Mouse (Mus musculus) ZHBTc4 (cell line): ENCODE data around the gene Mrpl44.

Experiments
- DNase-seq: peaks from one replicate; pipeline ENCODE4 v3.0.0-alpha.2; 2011; ENCODE audit warnings: low read depth, low spot score

Gene Mrpl44

DNA sequence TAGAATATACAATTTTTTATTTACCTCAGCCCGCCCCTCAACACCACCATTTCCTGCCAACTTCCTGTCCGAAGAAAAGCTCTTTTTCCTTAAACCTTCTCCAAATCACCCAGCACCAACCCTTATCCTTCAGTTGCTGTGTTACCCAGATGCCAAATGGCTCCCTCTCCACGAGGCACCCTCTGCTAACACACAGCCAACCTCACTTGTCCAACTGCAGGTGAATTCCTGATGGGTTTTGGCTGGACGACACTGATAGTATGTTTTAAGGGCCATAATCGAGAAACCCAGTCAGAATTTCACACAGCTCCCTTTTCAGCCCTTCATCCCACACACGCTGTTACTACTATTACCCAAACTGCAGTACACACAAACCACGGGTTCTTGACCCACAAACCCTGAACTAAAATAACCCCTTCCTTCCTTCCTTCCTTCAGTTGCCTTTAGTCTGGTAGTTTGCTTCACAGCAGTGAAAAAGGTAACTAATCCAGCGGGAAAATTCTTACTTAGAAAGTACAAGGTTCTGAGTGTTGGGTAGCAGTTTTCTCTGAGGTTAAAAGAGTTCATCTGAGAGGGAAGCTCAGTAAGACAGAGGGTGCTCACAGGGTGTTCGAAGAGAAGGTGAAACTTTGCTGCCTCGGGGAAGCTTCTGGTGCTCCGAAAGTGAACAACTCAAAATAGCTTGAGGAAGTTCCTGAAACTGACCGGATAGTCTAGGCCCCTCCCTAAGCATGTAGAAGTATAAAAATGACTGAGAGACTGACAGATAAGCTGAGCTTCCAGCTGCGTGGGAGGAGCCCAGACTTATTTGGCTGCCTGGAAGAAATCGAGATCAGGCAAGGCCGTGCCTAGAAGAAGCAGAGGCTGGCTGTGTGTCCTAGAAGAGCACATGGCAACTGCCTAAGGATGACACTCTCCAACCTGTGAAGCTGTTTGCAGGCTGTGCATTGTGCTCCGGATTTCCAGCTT lies 13.3 kb upstream of the Mrpl44 start:
- DNase-seq: no peak

DNA sequence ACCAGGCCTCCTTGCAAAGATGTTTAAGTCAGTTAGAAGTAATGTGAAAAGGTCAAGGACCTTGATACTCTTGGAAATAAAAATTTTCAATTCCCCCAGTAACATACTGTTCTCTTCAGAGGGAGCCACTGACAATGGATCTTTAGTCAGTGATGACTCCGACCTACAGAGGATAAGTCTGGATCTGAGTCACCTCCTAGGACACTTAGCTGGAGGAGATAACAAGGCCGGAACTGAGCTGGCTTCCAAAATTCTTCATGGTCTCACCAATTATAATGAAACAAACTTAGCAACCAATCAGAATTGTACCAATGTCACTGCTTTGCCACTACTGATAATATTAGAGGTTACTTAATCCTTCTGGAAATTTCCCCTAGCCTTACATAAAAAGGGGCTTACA lies 11.8 kb upstream of the Mrpl44 start:
- no peak for DNase-seq

DNA sequence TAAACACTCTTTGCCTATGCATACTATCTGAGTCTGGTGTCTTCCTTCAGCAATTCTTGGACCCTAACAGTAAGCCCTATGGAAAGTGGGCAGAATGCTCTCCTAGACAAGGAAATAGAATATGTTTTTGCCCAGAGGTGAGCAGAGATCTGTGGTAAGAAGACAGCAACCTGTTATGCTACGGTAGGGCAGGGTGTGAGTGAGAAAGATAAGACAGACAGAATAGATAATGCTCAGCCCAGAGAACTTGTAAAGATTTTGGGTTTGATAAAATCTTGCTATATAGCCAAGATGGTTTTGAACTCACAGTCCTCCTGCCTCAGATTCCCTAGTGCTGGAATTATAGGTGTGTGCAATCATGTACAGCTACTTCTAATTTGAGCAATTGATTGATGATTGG lies 11.3 kb upstream of the Mrpl44 start:
- DNase-seq: no peak

DNA sequence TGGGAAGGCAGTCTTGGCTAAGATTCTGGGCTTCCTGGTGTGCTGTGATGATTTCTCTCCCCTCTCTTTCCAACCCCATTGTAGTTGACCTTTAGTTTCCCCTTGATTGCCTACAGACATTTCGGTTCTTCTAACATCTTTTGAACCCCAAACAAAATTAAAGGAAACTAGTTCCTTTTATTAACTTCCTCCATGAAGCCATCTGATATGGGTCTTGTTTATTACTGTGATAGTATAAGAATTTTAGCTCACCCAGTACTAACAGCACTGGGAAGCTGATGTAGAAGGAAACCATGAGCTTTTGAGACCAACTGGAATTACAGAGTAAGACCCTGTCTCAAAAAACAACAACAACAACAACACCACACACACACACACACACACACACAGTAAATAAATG lies 7.6 kb upstream of the Mrpl44 start:
- no peak for DNase-seq

DNA sequence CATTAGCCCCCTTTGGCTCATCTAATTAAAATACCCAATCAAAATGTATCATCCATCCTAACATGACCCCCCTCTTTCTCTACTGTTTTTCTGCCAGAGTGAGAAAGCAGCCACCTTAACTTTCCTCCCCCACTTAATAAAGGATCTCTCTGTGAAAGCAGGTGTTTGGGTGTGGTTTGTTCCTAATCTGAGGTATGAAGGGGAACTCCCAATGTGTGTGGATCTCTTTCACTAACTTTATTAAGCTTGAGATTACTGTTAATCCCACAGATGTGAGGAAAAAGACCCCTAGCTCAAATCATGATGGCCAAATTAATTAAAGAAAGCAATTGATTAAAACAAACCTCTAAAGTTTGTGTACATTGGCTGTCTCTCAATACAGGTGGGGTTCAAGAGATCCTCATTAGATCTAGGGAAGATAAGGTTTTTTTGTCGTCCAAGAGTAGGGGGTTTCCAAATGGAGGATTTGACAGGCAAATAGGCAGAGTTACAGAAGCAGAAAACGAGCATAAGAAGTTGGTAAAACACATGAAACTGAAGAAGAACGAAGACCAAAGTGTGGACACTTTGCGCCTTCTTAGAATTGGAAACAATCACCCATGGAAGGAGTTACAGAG lies 1.5 kb upstream of the Mrpl44 start:
- no peak for DNase-seq

DNA sequence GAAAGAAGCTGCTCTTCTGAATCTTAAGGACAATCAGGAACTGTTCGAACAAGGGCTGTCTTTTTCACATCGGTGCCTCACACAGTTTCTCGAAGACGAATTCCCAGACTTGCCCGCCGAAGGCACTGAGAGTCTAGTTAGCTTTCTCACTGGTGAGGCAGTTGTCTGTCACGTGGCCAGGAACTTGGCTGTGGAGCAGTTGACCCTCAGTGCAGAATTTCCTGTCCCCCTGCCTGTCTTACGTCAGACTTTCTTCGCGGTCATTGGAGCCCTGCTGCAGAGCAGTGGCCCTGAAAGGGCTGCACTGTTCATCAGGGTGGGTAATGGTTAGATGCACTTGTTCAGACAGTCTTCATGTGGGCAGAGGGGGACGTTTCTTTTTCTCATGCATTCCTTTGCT lies 2.2 kb downstream of the Mrpl44 start:
- no peak for DNase-seq

DNA sequence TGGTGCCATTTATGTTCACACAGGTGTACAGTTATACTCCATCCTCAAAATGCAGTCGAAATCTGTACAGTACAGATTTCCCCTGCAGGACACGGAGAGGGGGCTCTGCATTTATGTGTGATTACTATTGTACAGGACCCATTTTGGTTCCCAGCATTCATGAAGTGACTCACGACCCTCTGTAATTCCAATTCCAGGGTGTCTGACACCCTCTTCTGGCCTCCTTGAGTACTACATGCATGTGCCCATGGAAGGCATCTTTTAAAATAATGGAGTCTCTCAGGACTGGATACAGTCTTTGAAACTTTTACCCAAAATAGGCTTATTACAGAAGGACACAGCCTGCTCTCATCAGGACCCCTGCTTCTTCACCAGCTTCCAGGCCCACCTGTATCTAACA lies 6.6 kb downstream of the Mrpl44 start:
- peak; percentile 66 for DNase-seq

DNA sequence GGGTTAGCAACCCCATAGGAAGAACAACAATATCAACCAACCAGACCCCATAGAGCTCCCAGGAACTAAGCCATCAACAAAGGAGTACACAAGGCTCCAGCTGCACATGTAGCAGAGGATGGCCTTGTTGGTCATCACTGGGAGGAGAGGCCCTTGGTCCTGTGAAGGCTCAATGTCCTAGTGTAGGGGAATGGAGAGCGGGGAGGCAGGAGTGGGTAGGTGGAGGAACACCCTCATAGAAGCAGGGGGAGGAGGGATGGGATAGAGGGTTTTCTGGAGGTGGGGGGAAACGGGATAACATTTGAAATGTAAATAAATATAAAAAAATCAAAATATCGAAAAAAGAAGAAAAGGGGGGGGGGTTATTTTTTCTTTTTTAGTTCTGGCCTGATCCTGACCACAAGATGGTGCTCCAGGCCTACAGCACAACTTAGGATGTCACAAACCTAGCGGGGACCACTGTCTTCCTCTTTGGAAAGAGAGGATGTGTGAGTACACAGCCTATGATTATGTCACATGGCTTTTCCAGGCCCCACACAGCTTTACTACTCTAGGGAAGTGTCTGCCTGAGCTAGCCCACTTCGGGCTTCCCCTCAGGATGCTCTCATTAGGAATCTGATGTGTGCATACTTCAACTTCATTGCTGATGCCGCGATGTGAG lies 10.6 kb downstream of the Mrpl44 start:
- DNase-seq: no peak

DNA sequence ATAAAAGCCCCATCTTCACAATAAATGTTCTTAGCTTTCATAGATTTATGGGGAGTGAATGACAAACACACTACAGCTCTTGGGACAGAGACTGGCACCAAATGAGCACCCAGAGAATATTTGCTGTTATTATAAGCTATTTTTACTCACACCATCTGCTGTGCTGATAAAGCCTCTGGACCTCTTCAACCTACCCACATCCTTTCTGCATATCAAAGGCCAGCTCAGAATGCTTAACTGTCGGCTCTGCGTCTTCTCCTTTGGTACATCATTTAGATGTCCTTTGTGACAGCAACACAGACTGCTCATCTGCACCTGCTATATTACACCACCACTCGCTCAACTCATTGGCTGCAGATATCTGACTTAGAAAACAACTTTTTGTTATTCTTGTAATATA lies 21.3 kb downstream of the Mrpl44 start:
- DNase-seq: no peak

DNA sequence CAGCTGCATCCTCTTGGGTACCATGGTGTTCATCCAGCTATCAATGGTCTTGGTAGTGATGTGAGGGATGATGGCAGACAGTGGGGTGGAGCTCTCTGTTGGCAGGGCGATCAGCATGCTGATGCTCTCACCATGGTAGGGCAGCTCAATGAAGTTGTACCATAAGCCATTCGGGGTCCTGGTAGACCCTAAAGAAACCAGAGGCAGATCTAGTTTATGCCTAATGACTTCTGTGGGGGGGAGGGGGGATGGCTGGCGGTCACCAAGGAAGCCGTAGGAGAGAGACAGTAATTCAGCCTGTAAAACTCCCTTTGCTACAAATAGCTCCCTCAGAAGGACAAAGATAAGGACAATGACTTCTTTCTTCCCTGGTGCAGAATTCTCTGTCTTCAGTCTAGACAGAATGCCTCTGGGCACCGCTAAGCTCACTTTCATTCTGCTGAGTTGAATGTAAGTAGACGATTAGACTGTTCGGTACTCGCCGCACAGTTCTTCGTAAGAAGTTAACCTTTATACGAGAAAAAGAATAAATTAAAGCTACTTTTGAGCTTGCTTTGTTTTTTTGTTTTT lies 27.1 kb downstream of the Mrpl44 start:
- no peak for DNase-seq

DNA sequence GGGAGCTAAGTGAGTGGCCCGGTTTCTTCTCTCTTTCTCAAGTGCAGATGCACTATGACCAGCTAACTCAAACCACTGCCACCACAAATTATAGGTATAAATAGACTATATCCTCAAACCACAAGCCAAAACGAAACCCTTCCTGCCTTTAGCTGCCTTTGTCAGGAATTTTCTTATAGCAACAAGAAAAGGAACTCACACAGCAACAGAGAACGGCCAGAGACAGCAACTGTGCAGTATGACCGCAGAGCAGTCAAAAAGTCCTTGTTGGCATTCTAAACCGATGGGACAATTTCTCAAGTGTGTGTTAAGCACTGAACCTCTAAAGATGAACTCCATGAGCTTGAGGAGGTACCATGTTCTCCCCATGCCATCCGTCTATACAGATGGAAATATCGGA lies 27.8 kb downstream of the Mrpl44 start:
- DNase-seq: no peak

DNA sequence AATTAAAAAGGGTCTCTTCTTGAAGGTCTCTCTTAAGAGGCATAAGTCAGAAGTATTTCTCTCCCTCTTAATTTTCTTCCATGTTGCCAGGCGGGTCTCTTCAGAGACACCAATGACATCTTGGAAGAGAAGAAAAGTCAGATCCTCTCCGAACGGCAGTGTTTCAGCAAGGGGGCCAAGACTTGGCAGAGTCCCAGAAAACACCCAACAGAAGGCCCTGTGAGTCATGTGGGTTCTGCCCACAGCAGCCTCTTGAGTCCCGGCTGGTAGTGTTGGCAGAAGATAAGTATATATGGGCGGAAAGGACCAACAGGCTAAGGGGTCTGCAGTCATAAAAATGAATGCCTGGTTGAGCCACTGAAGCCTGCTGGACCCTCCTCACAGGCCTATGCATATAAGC lies 31.0 kb downstream of the Mrpl44 start:
- no peak for DNase-seq

DNA sequence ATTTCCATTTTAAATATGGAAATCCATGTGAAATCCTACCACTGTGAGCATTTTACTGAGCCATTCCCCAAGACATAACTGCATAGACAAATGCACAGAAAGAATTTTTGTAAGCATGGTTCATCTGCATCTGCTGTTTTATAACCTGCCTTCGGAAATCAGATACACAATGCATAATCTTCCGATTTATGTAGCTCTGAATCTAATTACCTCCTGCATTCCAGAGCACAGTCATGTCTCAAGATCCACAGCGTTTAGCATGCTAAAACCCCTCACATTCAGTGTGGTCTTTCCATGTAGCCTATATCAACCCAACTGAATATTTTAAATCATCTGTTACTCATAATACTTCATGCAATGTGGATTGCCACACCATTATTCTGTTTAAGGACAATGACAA lies 33.6 kb downstream of the Mrpl44 start:
- no peak for DNase-seq

DNA sequence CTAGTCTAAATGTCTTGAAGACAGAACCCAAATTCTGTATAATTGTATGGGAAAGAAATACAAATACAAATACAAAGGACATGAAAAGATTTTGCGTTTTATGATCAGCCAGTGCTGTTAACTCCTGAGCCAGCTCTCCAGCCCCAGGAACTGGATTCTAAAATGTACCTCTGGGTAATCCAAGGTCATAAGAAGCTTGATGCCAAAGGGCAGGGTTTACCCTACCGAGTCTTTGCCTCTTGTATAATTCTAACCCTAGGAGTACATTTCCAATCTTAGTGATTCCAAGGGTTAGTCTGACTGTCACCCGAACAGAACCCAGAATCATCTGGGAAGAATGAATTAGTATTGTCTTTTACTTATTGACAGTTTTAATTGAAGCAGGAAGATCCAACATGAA lies 39.6 kb downstream of the Mrpl44 start:
- DNase-seq: no peak

DNA sequence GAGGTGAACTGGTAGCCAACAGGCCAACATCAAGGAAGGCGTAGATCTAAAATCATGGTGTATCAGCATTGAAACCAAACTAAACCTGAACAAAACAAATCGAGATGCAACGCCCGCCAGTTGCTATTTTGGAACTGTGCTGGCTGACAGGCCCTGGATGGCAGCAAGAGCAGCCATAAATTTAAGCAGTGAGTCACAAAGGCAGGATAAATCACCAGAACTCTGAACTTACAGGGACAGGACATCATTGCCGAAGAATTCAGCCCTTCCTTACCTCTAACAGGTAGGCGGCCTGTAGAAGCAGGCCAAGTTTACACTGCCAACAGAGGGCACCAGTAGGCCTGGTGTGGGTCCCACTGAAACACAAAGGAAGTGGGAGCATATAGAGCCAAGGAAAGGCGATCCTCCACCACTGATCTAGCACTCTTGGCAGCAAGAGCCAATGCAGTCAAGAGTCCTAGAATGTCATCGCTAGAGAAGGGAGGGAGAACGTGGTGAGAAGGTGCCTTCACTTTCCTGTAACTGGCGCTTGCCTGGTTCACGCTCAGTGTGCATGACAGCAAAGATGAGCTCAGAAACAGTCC lies 43.6 kb downstream of the Mrpl44 start:
- no peak for DNase-seq

DNA sequence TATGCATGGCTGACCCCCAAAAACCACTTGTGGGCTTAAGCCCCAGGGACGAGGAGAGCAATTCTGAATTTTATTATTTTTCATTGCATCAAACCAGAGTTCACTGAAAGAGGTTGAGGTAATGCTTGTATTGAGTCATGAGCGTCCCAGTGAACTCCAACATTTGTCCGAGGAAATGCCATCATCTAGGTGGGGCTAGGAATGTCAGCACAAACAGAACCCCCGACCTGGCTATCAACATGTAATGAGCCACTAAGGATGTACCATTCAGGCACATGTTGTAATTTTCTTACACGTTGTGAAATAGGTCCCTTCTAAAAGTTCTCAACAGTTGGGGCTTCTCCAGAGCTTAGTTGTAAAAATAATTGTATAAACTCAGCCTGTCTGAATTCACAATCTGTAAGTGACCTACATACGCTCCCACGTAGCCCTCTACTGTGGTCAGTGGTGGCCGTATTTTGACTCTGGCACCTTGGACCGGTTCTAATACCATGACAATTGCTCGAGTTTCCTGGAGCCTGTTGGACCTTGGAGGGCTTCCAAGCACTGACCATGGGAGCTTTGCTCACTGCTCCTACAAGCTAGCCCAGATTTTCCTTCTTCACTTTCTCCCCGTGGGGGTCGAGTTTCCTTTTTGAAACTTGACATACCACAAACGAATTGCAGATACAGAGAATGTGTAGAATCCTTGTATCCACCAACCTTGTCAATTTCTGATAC lies 47.1 kb downstream of the Mrpl44 start:
- DNase-seq: no peak

DNA sequence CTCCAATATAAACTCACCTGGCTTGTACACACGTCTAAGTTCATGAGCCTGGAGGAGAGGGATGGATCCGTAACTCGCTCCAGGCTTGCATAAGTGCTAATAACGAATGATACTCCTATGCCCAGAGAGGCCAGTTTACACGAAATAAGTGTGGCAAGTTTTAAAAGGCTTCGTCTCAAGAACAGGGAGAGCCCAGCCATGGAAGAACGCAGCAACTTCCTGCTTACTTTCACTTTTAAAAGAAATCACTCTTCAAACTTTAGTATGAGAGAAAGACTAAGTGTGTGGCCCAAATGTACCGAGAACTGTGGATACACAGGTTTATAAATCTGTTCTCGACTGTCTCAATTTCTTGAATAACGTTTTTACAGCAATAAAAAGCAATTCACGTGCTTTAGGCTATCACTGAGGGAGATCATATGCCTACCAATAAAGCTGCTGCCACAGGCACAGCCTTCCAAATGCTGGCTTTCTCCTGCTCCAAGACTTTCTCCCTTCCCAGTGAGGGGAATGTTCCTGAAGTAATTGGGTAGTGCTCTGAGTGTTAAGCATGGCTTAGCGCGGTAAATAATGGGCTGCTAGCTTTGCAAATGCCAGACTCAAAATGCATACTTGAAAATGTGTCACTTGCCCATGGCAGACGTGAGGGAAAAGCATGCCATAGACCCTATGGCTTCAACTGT lies 48.3 kb downstream of the Mrpl44 start:
- DNase-seq: no peak
